Mouse (Mus musculus) midbrain, postnatal 0 days (tissue): Measurements from ENCODE around the gene Nupr1l. TPM values are rescaled to one million over a fixed set of nuclear protein-coding genes. Genes with fewer than 3 reads are reported as not detected.

ENCODE experiments used
- ATAC-seq: fragments of 200-750 bp; cut with Nextera tagmentation; 2 replicates; pipeline ENCODE4 v1.8.0; 2017; ENCODE audit warnings: moderate number of reproducible peaks, mild to moderate bottlenecking, moderate TSS enrichment, moderate library complexity; ENCODE audit not compliant: low FRiP score
- DNase-seq: peaks from one replicate; pipeline ENCODE4 v3.0.0-alpha.2; 2015; ENCODE audit warnings: low spot score
- H3K27ac ChIP-seq: fragments of 300-500 bp; sonication (generic); 2 replicates; pipeline ENCODE4 v1.5.1; 2014; ENCODE audit warnings: low read depth, mild to moderate bottlenecking, low read length, mixed read lengths
- H3K27me3 ChIP-seq: fragments of 300-500 bp; sonication (generic); 2 replicates; pipeline ENCODE4 v1.6.1; 2014; ENCODE audit warnings: low read length, control low read depth, mixed read lengths; ENCODE audit not compliant: insufficient read depth
- H3K36me3 ChIP-seq: fragments of 300-500 bp; sonication (generic); 2 replicates; pipeline ENCODE4 v1.6.1; 2014; ENCODE audit warnings: low read length, control low read depth, mixed read lengths; ENCODE audit not compliant: insufficient read depth
- H3K4me1 ChIP-seq: fragments of 300-500 bp; sonication (generic); 2 replicates; pipeline ENCODE4 v1.6.1; 2014; ENCODE audit warnings: mild to moderate bottlenecking, control low read depth, antibody characterized with exemption, low read length, mixed read lengths; ENCODE audit not compliant: insufficient read depth
- H3K4me2 ChIP-seq: fragments of 300-500 bp; sonication (generic); 2 replicates; pipeline ENCODE4 v1.6.1; 2014; ENCODE audit warnings: low read depth, mild to moderate bottlenecking, low read length, mixed read lengths; ENCODE audit not compliant: poor library complexity, severe bottlenecking
- H3K4me3 ChIP-seq: fragments of 300-500 bp; sonication (generic); 2 replicates; pipeline ENCODE4 v1.5.1; 2014; ENCODE audit warnings: low read depth, mild to moderate bottlenecking, low read length, moderate library complexity
- H3K9ac ChIP-seq: fragments of 300-500 bp; sonication (generic); replicated peaks from 2 replicates; pipeline ENCODE4 v1.6.1; 2014; ENCODE audit warnings: mild to moderate bottlenecking, low read length, moderate library complexity, mixed read lengths; ENCODE audit not compliant: poor library complexity, severe bottlenecking
- H3K9me3 ChIP-seq: fragments of 300-500 bp; sonication (generic); 2 replicates; pipeline ENCODE4 v1.6.1; 2016; ENCODE audit warnings: low read length, control low read depth
- CTCF ChIP-seq: IDR thresholded peaks from 2 replicates; pipeline ENCODE4 v1.5.1; 2016; ENCODE audit warnings: antibody characterized with exemption, mild to moderate bottlenecking
- WGBS: fragments of 180-500 bp; shearing (Covaris S2); extraction: QIAGEN DNeasy Blood & Tissue Kit; methylation state at CpG from one replicate; pipeline ENCODE4 v1.1.7; 2014; 5-methylcytosine and 5-hydroxymethylcytosine counted together
- polyA plus RNA-seq: library from polyadenylated mRNA; unstranded; fragments of >200 nt; fragmentation: Nextera tagmentation; extraction: Ambion mirVana; gene quantifications from 2 replicates; pipeline ENCODE4 v1.2.1, GENCODE M21; 2015
- total RNA-seq: library from RNA; depleted of rRNA; stranded (reverse); fragments of >200 nt; gene quantifications from 2 replicates; pipeline ENCODE4 v1.2.3, GENCODE M21; 2014; rRNA removed

Nupr1l gene
- total and polyA plus RNA-seq, 2 experiments from 2014 or later = 1.9 to 5.2 TPM

GRCm38 (mm10) chr5:129947528-129948033 is 39.2 kb downstream of the Nupr1l start:
- H3K4me3 ChIP-seq = no peak overlapping the region
- H3K9ac ChIP-seq = no peak overlapping the region
- H3K4me1 ChIP-seq = peaks cover 2% of the 10 kb centered on the region; the same call in 1 of the 2 replicates
- no peaks in the 10 kb centered on the region for H3K36me3 ChIP-seq
- H3K4me2 ChIP-seq = no peak overlapping the region
- H3K9me3 ChIP-seq = no peaks in the 10 kb centered on the region
- no peaks in the 10 kb centered on the region for H3K27me3 ChIP-seq
- no peak for DNase-seq
- 91% methylated on average over 2 of the region's 2 CpGs for WGBS
- no peak for TF ChIP-seq CTCF
- no peak overlapping the region for H3K27ac ChIP-seq
- no peak for ATAC-seq

GRCm38 (mm10) chr5:129952143-129952542 is 43.8 kb downstream of the Nupr1l start:
- DNase-seq (no peak), ATAC-seq (no peak)
- WGBS = 96% methylated on average over 4 of the region's 4 CpGs
- no peak overlapping the region for H3K4me2 ChIP-seq
- H3K36me3 ChIP-seq = no peaks in the 10 kb centered on the region
- H3K27ac ChIP-seq = no peak overlapping the region
- no peak for TF ChIP-seq CTCF
- H3K9ac ChIP-seq = no peak overlapping the region
- H3K4me1 ChIP-seq = no peaks in the 10 kb centered on the region
- no peaks in the 10 kb centered on the region for H3K9me3 ChIP-seq
- H3K4me3 ChIP-seq = no peak overlapping the region
- H3K27me3 ChIP-seq = no peaks in the 10 kb centered on the region

- no peaks in the 10 kb centered on the region for H3K9me3 ChIP-seq
- no peak for DNase-seq
- no peak overlapping the region for H3K27ac ChIP-seq
- 87% methylated on average over 5 of the region's 5 CpGs for WGBS
- no peak overlapping the region for H3K4me3 ChIP-seq
- no peaks in the 10 kb centered on the region for H3K27me3 ChIP-seq
- no peaks in the 10 kb centered on the region for H3K4me1 ChIP-seq
- no peaks in the 10 kb centered on the region for H3K36me3 ChIP-seq
- H3K4me2 ChIP-seq = no peak overlapping the region
- H3K9ac ChIP-seq = no peak overlapping the region
- no peak for TF ChIP-seq CTCF
- ATAC-seq = no peak
These were observed 46.3 kb downstream of the Nupr1l start for GRCm38 (mm10) chr5:129954473-129955254.

GRCm38 (mm10) chr5:129955792-129956191 is 47.5 kb downstream of the Nupr1l start:
- H3K4me1 ChIP-seq = no peaks in the 10 kb centered on the region
- no peak overlapping the region for H3K9ac ChIP-seq
- no peak overlapping the region for H3K4me2 ChIP-seq
- 88% methylated on average over 6 of the region's 6 CpGs for WGBS
- H3K9me3 ChIP-seq = no peaks in the 10 kb centered on the region
- ATAC-seq (no peak), DNase-seq (no peak)
- no peak overlapping the region for H3K4me3 ChIP-seq
- H3K27me3 ChIP-seq = no peaks in the 10 kb centered on the region
- H3K27ac ChIP-seq = no peak overlapping the region
- TF ChIP-seq CTCF = no peak
- no peaks in the 10 kb centered on the region for H3K36me3 ChIP-seq

DNA sequence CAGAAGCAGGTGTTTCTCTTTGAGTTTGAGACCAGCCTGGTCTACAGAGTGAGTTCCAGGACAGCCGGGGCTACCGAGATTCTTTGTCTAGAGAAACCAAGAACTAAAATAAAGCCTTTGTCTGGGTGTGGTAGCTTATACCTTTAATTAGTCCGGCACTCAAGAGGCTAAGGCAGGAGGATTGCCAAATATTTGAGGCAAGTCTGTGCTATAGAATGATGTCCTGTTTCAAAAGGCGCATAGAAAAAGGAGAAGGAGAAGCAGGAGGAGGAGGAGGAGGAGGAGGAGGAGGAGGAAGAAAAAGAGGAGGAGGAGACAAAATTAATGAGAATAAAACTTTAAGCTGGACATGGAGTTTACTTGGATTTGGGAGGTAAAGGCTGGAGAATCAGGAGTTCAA is 54.9 kb downstream of the Nupr1l start:
- ATAC-seq (no peak), DNase-seq (no peak)
- no peak overlapping the region for H3K27ac ChIP-seq
- no peak for TF ChIP-seq CTCF
- 73% methylated on average over 4 of the region's 4 CpGs for WGBS
- no peak overlapping the region for H3K4me3 ChIP-seq
- no peaks in the 10 kb centered on the region for H3K9me3 ChIP-seq
- no peak overlapping the region for H3K9ac ChIP-seq
- no peak overlapping the region for H3K4me2 ChIP-seq
- no peaks in the 10 kb centered on the region for H3K36me3 ChIP-seq
- no peaks in the 10 kb centered on the region for H3K27me3 ChIP-seq
- no peaks in the 10 kb centered on the region for H3K4me1 ChIP-seq

Other genes starting within 250 kb of the Nupr1l start
- 5.1 and 5.3 TPM in 2 replicates for gene Zfp11, start 238.4 kb upstream of the Nupr1l start, total RNA-seq
- 4.5 and 4.7 TPM in 2 replicates for gene Zfp11, start 238.4 kb upstream of the Nupr1l start, polyA plus RNA-seq
- not detected in 2 replicates for gene Sept14, start 200.0 kb upstream of the Nupr1l start, total RNA-seq
- gene Sept14, start 200.0 kb upstream of the Nupr1l start, polyA plus RNA-seq = not detected in 2 replicates
- 124 and 163 TPM in 2 replicates for gene Mrps17, start 193.0 kb upstream of the Nupr1l start, total RNA-seq
- 161 and 176 TPM in 2 replicates for gene Mrps17, start 193.0 kb upstream of the Nupr1l start, polyA plus RNA-seq
- 66.7 and 79.0 TPM in 2 replicates for gene Nipsnap2, start 183.5 kb upstream of the Nupr1l start, total RNA-seq
- 108 and 109 TPM in 2 replicates for gene Nipsnap2, start 183.5 kb upstream of the Nupr1l start, polyA plus RNA-seq
- 18.5 and 33.1 TPM in 2 replicates for gene Psph, start 121.1 kb upstream of the Nupr1l start, total RNA-seq
- gene Psph, start 121.1 kb upstream of the Nupr1l start, polyA plus RNA-seq = 40.3 and 42.0 TPM in 2 replicates
- gene Sumf2, start 61.6 kb upstream of the Nupr1l start, total RNA-seq = 33.5 and 56.9 TPM in 2 replicates
- 24.5 and 26.8 TPM in 2 replicates for gene Sumf2, start 61.6 kb upstream of the Nupr1l start, polyA plus RNA-seq
- 742 and 901 TPM in 2 replicates for gene Chchd2, start 21.1 kb upstream of the Nupr1l start, total RNA-seq
- gene Chchd2, start 21.1 kb upstream of the Nupr1l start, polyA plus RNA-seq = 693 and 752 TPM in 2 replicates
- gene Zbed5, start 12.8 kb upstream of the Nupr1l start, total RNA-seq = 15.1 TPM in 2 replicates
- 10.7 and 10.9 TPM in 2 replicates for gene Zbed5, start 12.8 kb upstream of the Nupr1l start, polyA plus RNA-seq
- gene Phkg1, start 10.0 kb upstream of the Nupr1l start, total RNA-seq = 0.66 and 3.0 TPM in 2 replicates
- 1.5 TPM in 2 replicates for gene Phkg1, start 10.0 kb upstream of the Nupr1l start, polyA plus RNA-seq
- gene Vkorc1l1, start 33.4 kb downstream of the Nupr1l start, total RNA-seq = 78.5 and 87.1 TPM in 2 replicates
- 21.0 and 22.8 TPM in 2 replicates for gene Vkorc1l1, start 33.4 kb downstream of the Nupr1l start, polyA plus RNA-seq
- gene Gusb, start 94.5 kb downstream of the Nupr1l start, total RNA-seq = 22.0 and 26.7 TPM in 2 replicates
- 42.3 and 44.9 TPM in 2 replicates for gene Gusb, start 94.5 kb downstream of the Nupr1l start, polyA plus RNA-seq
- gene Asl, start 120.7 kb downstream of the Nupr1l start, total RNA-seq = 34.0 and 39.1 TPM in 2 replicates
- 52.8 and 54.0 TPM in 2 replicates for gene Asl, start 120.7 kb downstream of the Nupr1l start, polyA plus RNA-seq
- 54.0 and 63.3 TPM in 2 replicates for gene Crcp, start 120.8 kb downstream of the Nupr1l start, total RNA-seq
- 86.8 and 90.9 TPM in 2 replicates for gene Crcp, start 120.8 kb downstream of the Nupr1l start, polyA plus RNA-seq
- 37.1 and 46.5 TPM in 2 replicates for gene Tpst1, start 164.8 kb downstream of the Nupr1l start, total RNA-seq
- gene Tpst1, start 164.8 kb downstream of the Nupr1l start, polyA plus RNA-seq = 50.0 TPM in 2 replicates
- 19.5 and 22.3 TPM in 2 replicates for gene Kctd7, start 236.3 kb downstream of the Nupr1l start, total RNA-seq
- 12.2 and 14.3 TPM in 2 replicates for gene Kctd7, start 236.3 kb downstream of the Nupr1l start, polyA plus RNA-seq